Mouse (Mus musculus) kidney, embryonic 14.5 days (tissue): ENCODE data around the gene Rassf4. TPM values are rescaled to one million over a fixed set of nuclear protein-coding genes. Genes with fewer than 3 reads are reported as not detected.
"Not testable (repeated sequence)": the region's sequence is repeated elsewhere in the genome, so short reads cannot be mapped to it uniquely, and the experiment has no call there.

ENCODE experiments used
- ATAC-seq: fragments of 200-750 bp; cut with Nextera tagmentation; 2 replicates; pipeline ENCODE4 v1.8.0; 2017; ENCODE audit warnings: moderate number of reproducible peaks, mild to moderate bottlenecking, moderate TSS enrichment, moderate library complexity; ENCODE audit not compliant: low FRiP score, low TSS enrichment
- H3K27ac ChIP-seq: fragments of 300-500 bp; sonication (generic); 2 replicates; pipeline ENCODE4 v1.5.1; 2014; ENCODE audit warnings: low read depth, mild to moderate bottlenecking, low read length, moderate library complexity, mixed read lengths
- H3K27me3 ChIP-seq: fragments of 300-500 bp; sonication (generic); 2 replicates; pipeline ENCODE4 v1.6.1; 2014; ENCODE audit warnings: mild to moderate bottlenecking, low read length; ENCODE audit not compliant: control insufficient read depth, insufficient read depth
- H3K36me3 ChIP-seq: fragments of 300-500 bp; sonication (generic); 2 replicates; pipeline ENCODE4 v1.6.1; 2014; ENCODE audit warnings: low read length, mixed read lengths; ENCODE audit not compliant: control insufficient read depth, insufficient read depth
- H3K4me1 ChIP-seq: fragments of 300-500 bp; sonication (generic); 2 replicates; pipeline ENCODE4 v1.6.1; 2014; ENCODE audit warnings: low read length, mixed read lengths; ENCODE audit not compliant: control insufficient read depth, insufficient read depth
- H3K4me2 ChIP-seq: fragments of 300-500 bp; sonication (generic); replicated peaks from 2 replicates; pipeline ENCODE4 v1.6.1; 2014; ENCODE audit warnings: low read depth, mild to moderate bottlenecking, low read length
- H3K4me3 ChIP-seq: fragments of 300-500 bp; sonication (generic); 2 replicates; pipeline ENCODE4 v1.5.1; 2014; ENCODE audit warnings: mild to moderate bottlenecking, low read length
- H3K9ac ChIP-seq: fragments of 300-500 bp; sonication (generic); 2 replicates; pipeline ENCODE4 v1.6.1; 2014; ENCODE audit warnings: low read depth, mild to moderate bottlenecking, low read length, moderate library complexity
- H3K9me3 ChIP-seq: fragments of 300-500 bp; sonication (generic); 2 replicates; pipeline ENCODE4 v1.6.1; 2016; ENCODE audit warnings: low read length; ENCODE audit not compliant: control insufficient read depth
- WGBS: fragments of 180-500 bp; shearing (Covaris S2); extraction: QIAGEN DNeasy Blood & Tissue Kit; methylation state at CpG from one replicate; pipeline ENCODE4 v1.1.7; 2014; 5-methylcytosine and 5-hydroxymethylcytosine counted together
- polyA plus RNA-seq: library from polyadenylated mRNA; unstranded; fragments of >200 nt; fragmentation: Nextera tagmentation; extraction: Ambion mirVana; gene quantifications from 2 replicates; pipeline ENCODE4 v1.2.1, GENCODE M21; 2014

Rassf4 gene
- polyA plus RNA-seq, 1 experiment from 2014 or later: 5.4 TPM

- H3K27me3 ChIP-seq: no peaks in the 10 kb centered on the region
- 72% methylated on average over 9 of the region's 9 CpGs for WGBS
- no peak overlapping the region for H3K4me2 ChIP-seq
- no peaks in the 10 kb centered on the region for H3K36me3 ChIP-seq
- H3K9ac ChIP-seq: no peak overlapping the region
- ATAC-seq: no peak
- peaks cover 7% of the 10 kb centered on the region; the same call in 1 of the 2 replicates for H3K4me1 ChIP-seq
- no peaks in the 10 kb centered on the region for H3K9me3 ChIP-seq
- H3K4me3 ChIP-seq: no peak overlapping the region
- H3K27ac ChIP-seq: no peak overlapping the region
Measured at GRCm38 (mm10) chr6:116636581-116637235, 37.0 kb downstream of the Rassf4 start.

GRCm38 (mm10) chr6:116635251-116636180 is 38.2 kb downstream of the Rassf4 start:
- H3K4me1 ChIP-seq: peaks cover 7% of the 10 kb centered on the region; the same call in 1 of the 2 replicates
- WGBS: 30% methylated on average over 10 of the region's 10 CpGs
- no peaks in the 10 kb centered on the region for H3K27me3 ChIP-seq
- no peak overlapping the region for H3K9ac ChIP-seq
- H3K9me3 ChIP-seq: no peaks in the 10 kb centered on the region
- no peak overlapping the region for H3K4me2 ChIP-seq
- no peaks in the 10 kb centered on the region for H3K36me3 ChIP-seq
- ATAC-seq: peak; percentile 73
- no peak overlapping the region for H3K4me3 ChIP-seq
- H3K27ac ChIP-seq: peak overlapping the region; percentile 32; the same call in 1 of the 2 replicates

- Histone ChIP-seq H3K36me3 (no peaks in the 10 kb centered on the region), H3K27ac (no peak overlapping the region), H3K9me3 (no peaks in the 10 kb centered on the region), H3K4me2 (no peak overlapping the region), H3K27me3 (no peaks in the 10 kb centered on the region), H3K4me3 (no peak overlapping the region), H3K4me1 (peaks cover 10% of the 10 kb centered on the region; the same call in 1 of the 2 replicates), H3K9ac (no peak overlapping the region)
- 93% methylated on average over 17 of the region's 17 CpGs for WGBS
- ATAC-seq: no peak
Measured at GRCm38 (mm10) chr6:116633741-116634695, 39.7 kb downstream of the Rassf4 start.

DNA sequence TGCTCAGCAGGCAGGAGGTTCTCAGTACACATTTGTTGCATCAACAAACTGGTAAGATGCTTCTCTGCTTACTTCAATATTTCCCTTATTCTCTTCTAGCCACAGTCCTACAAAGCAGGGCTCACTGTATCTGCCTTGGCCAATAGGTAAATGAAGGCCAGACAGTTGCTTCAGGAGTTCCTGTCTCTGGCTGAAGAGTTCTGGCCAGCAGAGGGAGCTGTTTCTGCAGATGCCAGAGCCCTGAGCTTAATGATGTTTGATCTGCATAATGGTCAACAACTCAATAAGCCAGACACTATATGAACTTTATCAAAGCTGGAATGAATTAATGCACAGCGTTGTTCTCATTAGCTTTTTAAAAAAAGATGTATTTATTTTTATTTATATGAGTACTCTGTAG is 41.6 kb downstream of the Rassf4 start:
- no peak for ATAC-seq
- H3K4me1 ChIP-seq: peaks cover 11% of the 10 kb centered on the region; the same call in 1 of the 2 replicates
- 69% methylated on average over 1 of the region's 1 CpGs for WGBS
- no peak overlapping the region for H3K9ac ChIP-seq
- no peak overlapping the region for H3K4me2 ChIP-seq
- no peaks in the 10 kb centered on the region for H3K27me3 ChIP-seq
- no peaks in the 10 kb centered on the region for H3K36me3 ChIP-seq
- H3K4me3 ChIP-seq: no peak overlapping the region
- no peaks in the 10 kb centered on the region for H3K9me3 ChIP-seq
- no peak overlapping the region for H3K27ac ChIP-seq

DNA sequence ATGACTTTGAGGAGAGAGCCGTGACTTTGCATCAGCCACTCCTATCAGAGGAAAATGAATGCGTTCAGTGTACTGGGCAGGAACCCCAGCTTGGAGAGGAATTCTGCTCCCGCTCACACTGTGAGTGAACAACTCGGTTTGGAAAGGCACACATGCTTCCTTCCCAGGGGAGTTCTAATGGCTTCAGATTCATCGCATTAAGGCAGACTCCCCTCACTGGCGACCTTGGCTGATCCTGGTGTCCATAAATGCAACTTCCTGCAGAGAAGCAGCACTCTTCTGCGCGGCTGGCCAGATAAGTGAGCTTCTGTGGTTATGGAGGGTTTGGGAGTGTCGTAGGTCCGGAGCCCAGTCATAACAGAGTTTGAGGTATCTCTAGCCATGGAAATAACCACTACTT is 44.0 kb downstream of the Rassf4 start:
- Histone ChIP-seq H3K9me3 (no peaks in the 10 kb centered on the region), H3K27ac (no peak overlapping the region), H3K9ac (no peak overlapping the region), H3K4me3 (no peak overlapping the region), H3K4me1 (0 out of 2 replicates have a peak, but pooled peaks cover 4% of the 10 kb centered on the region), H3K36me3 (peaks cover 15% of the 10 kb centered on the region), H3K27me3 (no peaks in the 10 kb centered on the region), H3K4me2 (no peak overlapping the region)
- 96% methylated on average over 10 of the region's 10 CpGs for WGBS
- no peak for ATAC-seq

DNA sequence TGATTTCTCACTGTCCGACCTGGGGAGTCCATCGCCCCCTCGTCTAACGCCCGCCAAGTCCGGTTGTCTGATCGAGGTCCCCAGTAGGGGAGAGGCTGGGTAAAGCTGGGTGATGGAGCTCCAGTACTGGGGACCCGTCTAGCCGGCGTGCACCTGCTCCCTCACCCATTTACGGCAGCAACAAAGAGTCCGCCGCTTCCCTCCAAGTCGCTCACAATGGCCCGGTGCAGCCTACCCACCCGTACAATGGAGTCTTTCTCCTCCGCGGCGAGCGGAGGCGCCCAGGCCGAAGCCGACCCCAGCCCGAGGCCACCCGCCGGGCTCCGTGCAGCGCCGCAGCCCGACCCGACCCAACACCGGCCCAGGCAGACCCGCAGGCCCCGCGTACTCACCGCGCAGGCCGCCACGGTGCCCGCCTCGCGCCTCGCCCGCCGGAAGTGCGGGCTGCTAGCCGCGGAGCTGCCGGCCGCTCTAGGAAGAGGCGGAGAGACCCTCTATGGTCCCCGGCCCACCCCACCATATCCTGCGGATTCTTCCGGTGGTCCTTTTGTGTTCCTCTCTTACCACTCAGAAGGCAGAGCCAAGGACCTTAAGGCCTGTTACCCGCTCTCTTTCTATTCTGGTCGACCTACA is 45.1 kb downstream of the Rassf4 start, which contains the start of gene Zfp422:
Zfp422 (minus strand) TSS at position 461 of the 633 bp plus-strand sequence.
- peak within 1 kb of the TSS; percentile 76 for H3K4me2 ChIP-seq
- 0 out of 2 replicates have a peak, but pooled peaks cover 4% of the 10 kb centered on the region for H3K4me1 ChIP-seq
- peak within 1 kb of the TSS; percentile 64 for H3K4me3 ChIP-seq
- H3K27me3 ChIP-seq: no peaks in the 10 kb centered on the region
- H3K9ac ChIP-seq: peak within 1 kb of the TSS; percentile 88
- peaks cover 22% of the 10 kb centered on the region for H3K36me3 ChIP-seq
- peak within 1 kb of the TSS; percentile 68 for H3K27ac ChIP-seq
- 1% methylated on average over 56 of the region's 56 CpGs for WGBS
- H3K9me3 ChIP-seq: no peaks in the 10 kb centered on the region
- ATAC-seq: peak; percentile 93

DNA sequence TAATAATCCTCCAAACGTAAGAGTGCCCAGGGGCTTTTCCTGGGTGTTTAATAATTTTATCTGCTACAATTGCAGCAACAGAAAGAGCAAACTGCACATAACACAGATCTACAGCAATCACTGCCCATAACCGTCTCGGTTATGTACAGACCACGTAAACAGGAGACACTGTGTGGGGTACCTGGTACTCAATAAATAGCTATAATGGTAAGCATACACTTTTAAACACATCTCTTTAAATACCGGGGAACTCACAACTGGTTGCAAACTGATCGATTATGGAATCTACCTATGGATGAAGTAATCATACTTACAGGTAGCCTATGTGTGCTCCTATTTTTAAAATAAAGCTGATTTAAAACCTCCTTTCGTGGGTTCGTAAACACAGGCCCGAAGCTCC is 45.7 kb downstream of the Rassf4 start:
- 20% methylated on average over 9 of the region's 9 CpGs for WGBS
- Histone ChIP-seq H3K9me3 (no peaks in the 10 kb centered on the region), H3K27me3 (no peaks in the 10 kb centered on the region), H3K4me2 (peak overlapping the region; percentile 76), H3K4me3 (peak overlapping the region; percentile 64), H3K36me3 (peaks cover 22% of the 10 kb centered on the region), H3K27ac (peak overlapping the region; percentile 68), H3K4me1 (0 out of 2 replicates have a peak, but pooled peaks cover 4% of the 10 kb centered on the region), H3K9ac (peak overlapping the region; percentile 88)
- ATAC-seq: no peak

DNA sequence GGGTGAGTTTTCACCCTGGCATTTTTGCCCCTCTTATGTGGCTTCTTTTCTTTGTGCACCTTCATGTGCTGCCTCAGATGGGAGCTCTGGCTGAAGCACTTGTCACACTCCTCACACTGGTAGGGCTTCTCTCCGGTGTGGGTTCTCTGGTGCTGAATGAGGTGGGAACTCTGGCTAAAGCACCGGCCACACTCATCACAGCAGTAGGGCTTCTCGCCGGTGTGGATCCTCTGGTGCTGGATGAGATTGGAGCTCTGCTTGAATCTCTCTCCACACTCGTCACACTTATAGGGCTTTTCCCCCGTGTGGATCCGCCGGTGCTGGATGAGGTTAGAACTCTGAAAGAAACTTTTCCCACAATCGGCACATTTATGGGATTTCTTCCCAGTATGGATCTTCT is 47.3 kb downstream of the Rassf4 start:
- H3K36me3 ChIP-seq: peaks cover 22% of the 10 kb centered on the region
- not testable (repeated sequence) for H3K4me1 ChIP-seq, H3K9me3 ChIP-seq, H3K27ac ChIP-seq, H3K4me3 ChIP-seq, H3K27me3 ChIP-seq, H3K4me2 ChIP-seq, H3K9ac ChIP-seq, ATAC-seq
- over 99% methylated on average over 9 of the region's 9 CpGs for WGBS
